Mouse (Mus musculus) neural tube, postnatal 0 days (tissue): ENCODE results near the gene Csnk1d. TPM values are rescaled to one million over a fixed set of nuclear protein-coding genes. Genes with fewer than 3 reads are reported as not detected.

Experiments used
- polyA plus RNA-seq: library from polyadenylated mRNA; unstranded; fragments of >200 nt; fragmentation: Nextera tagmentation; extraction: Ambion mirVana; gene quantifications from 2 replicates; pipeline ENCODE4 v1.2.1, GENCODE M21; 2015

Gene Csnk1d
- 87.4 and 94.5 TPM in 2 replicates for polyA plus RNA-seq

DNA sequence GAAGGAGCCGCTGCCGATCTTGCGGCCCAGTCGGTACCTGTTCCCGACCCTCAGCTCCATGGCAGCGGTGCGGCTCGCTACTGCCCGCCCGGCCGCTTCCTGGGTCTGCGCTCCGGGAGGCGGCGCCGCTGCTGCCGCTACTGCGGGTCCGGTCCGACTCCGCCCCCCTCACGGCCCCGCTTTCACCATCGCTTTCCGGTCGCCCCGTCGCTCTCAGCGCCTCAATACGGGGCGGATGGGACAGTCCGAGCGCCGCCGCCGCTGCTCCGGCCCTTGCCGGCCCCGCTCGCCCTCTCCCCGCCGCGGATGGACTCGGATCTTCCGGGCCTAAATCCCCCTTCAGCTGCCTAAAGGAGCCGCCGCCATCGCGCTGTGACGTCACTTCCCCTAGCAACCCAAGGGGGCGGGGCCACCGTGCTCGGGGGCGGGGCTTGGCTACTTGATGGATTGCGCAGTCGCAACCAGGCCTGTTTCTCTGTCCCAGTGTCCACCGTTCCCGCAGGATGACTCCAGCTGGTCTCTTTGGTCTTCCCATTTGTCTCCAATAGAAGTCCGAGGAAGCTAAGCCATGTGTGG, at the start of gene Csnk1d:
Csnk1d (minus strand) TSS at position 380 of the 576 bp plus-strand sequence.

DNA sequence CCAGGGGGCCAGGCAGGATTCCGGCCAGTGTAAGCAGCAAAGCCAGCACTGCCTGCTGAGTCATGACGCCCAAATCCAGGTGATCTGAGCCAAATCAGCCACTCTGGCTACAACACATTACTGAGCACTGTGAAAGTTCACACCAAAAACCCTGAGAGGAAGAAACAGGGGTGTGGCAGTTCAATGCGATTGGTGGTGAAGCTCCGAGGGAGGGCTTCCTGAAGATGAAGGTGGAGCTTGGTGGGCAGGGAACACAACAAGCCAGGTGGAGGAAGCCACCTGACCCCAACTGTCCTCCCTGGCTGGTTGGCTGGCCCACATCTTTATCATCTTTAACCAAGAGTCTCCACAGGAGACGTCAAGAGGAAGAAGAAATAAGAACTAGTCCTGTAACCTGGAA, 48.2 kb upstream of the Csnk1d start, which contains the start of gene Cd7:
Cd7 (minus strand) TSS at position 117 of the 400 bp plus-strand sequence.

DNA sequence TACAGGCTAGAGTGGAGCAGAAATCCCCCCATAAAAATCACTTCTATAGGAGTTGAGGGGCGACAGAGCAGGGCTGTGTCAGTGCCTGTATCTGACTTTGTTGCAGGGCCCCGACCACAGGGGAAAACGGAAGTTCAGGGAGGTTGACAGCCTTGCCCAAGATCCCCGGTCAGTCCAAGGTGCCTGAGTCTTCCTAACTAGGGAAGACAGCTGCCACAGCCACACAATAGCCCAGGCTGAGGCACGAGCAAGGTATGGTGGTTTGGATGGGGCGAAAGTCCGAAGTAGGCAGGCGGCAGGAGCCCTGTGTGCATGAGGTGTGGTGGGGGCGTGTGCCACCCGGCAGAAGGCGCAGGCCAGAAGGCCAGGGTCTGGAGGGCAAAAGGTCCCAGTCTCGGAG, 42.8 kb downstream of the Csnk1d start, which contains the start of gene Slc16a3:
Slc16a3 (plus strand) TSS at position 153 of the 400 bp plus-strand sequence.

DNA sequence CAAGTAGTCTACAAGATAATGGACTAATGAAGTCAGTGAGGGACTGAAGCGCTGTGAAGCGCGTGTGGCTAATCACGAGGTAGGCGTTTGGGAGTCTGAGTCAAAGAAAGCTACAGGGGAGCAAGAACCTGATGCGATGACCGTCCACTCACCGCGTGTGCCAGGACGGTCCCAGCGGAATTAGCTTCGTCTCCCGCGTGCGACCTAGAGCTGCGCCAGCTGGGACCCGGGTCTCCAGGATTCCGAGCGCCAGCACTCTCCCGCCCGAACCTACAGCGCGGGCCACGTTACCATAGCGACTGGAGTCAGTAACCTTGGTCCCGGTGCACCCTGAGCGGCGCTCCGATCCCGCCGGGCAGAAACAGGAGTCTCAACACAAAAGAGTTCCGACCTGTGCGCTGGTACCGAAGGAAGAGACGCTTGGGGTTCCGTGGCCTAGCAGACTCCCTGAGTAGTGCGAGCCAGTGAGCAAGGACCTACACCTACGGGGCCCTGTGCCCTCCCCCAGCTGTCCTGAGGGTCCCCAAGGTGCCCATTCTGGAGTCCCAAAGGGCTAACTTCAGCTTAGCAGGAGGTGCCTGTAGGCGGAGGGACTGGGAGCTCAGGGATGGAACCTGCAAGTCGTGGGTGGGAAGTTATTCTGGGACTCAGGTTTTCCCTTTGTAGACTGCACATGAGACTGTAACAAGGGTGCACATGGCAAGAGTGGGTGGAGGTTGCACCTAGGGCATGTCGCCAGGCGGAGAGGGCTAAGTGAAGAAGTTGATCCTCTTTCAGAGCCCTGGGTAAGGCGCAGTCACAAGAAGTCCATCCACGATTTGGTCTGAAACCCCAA, 58.3 kb downstream of the Csnk1d start, which contains the start of gene Ccdc57:
Ccdc57 (minus strand) TSS at position 309 of the 835 bp plus-strand sequence.

Other genes starting within 250 kb of the Csnk1d start
- 1.8 and 2.9 TPM in 2 replicates for gene Hmga1b, start 228.5 kb downstream of the Csnk1d start, polyA plus RNA-seq
- 98.9 and 123 TPM in 2 replicates for gene Rfng, start 207.1 kb downstream of the Csnk1d start, polyA plus RNA-seq
- gene Gps1, start 207.1 kb downstream of the Csnk1d start, polyA plus RNA-seq = 236 and 269 TPM in 2 replicates
- gene Dus1l, start 194.9 kb downstream of the Csnk1d start, polyA plus RNA-seq = 34.8 and 41.7 TPM in 2 replicates
- 47.3 and 79.1 TPM in 2 replicates for gene Fasn, start 166.8 kb downstream of the Csnk1d start, polyA plus RNA-seq
- 4.0 and 4.1 TPM in 2 replicates for gene Ccdc57, start 58.5 kb downstream of the Csnk1d start, polyA plus RNA-seq
- 3.7 and 4.1 TPM in 2 replicates for gene Slc16a3, start 42.9 kb downstream of the Csnk1d start, polyA plus RNA-seq
- gene Cd7, start 48.1 kb upstream of the Csnk1d start, polyA plus RNA-seq = 0.18 TPM in 1 of 2 replicates, not detected in the other
- gene Sectm1b, start 72.2 kb upstream of the Csnk1d start, polyA plus RNA-seq = not detected in 2 replicates
- 0.26 and 0.50 TPM in 2 replicates for gene Sectm1a, start 89.9 kb upstream of the Csnk1d start, polyA plus RNA-seq
- not detected in 2 replicates for gene Tex19.2, start 127.3 kb upstream of the Csnk1d start, polyA plus RNA-seq
- 0.09 TPM in 1 of 2 replicates, not detected in the other for gene Tex19.1, start 154.8 kb upstream of the Csnk1d start, polyA plus RNA-seq
- 0.72 and 0.88 TPM in 2 replicates for gene Uts2r, start 168.9 kb upstream of the Csnk1d start, polyA plus RNA-seq
- 35.7 and 46.1 TPM in 2 replicates for gene Hexdc, start 213.1 kb upstream of the Csnk1d start, polyA plus RNA-seq
- gene Ogfod3, start 213.4 kb upstream of the Csnk1d start, polyA plus RNA-seq = 36.1 and 39.1 TPM in 2 replicates
- gene Cybc1, start 238.0 kb upstream of the Csnk1d start, polyA plus RNA-seq = 24.0 and 25.7 TPM in 2 replicates
- 34.3 and 34.8 TPM in 2 replicates for gene Narf, start 245.9 kb upstream of the Csnk1d start, polyA plus RNA-seq